Mouse (Mus musculus): Measurements from ENCODE around the gene Nup153. TPM values are rescaled to one million over a fixed set of nuclear protein-coding genes. Genes with fewer than 3 reads are reported as not detected.

Nup153 gene
- polyA plus RNA-seq, 1 experiment from 2014 or later, result 8.0 TPM

DNA sequence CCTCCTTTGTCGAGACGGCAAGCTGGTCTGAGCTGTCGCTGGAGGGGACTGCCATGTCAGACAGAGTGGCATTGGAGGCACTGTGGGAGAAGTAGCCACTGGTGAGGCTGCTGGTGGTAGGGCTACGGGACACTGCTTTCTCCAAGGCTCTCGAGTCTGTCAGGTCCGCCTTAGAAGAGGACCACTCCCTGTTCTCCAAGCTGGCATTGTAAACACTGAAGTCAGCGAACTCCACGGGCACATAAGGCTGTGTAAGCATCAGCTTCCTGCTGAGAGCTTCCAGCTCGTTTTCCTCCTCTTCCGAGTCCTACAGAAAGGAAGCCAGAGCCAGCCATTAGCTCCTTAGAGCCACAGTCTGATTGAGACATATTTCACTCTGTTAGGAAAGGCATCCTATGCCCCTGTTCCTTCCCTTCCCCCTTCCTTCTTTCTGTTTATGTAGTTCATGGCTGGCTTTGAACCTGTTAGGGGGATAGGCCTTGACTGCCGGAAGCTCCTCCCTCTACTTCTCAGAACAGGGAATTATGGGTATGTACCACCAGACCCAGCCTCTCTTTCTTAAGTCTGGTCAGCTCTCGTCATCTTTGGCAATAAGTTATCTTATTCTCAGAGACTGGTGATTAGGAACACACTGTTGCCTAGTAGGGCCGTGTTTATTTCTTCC lies 25.0 kb upstream of the Nup153 start:
- no peaks in the 10 kb centered on the region for H3K27me3 ChIP-seq (ENCODE audit: insufficient read depth, low read length)
- ATAC-seq, result no peak
- peaks cover 2% of the 10 kb centered on the region for H3K36me3 ChIP-seq (replicated peaks; ENCODE audit: insufficient read depth, low read length)
- 75% methylated on average over 13 of the region's 13 CpGs for WGBS (ENCODE audit: insufficient replicate concordance)
- no peaks in the 10 kb centered on the region for H3K4me1 ChIP-seq (ENCODE audit: insufficient read depth)
- no peak overlapping the region for H3K4me2 ChIP-seq (ENCODE audit: low read depth, low read length)
- no peaks in the 10 kb centered on the region for H3K9me3 ChIP-seq (ENCODE audit: low read length)
- H3K27ac ChIP-seq (ENCODE audit: low read depth), result no peak overlapping the region
- no peak overlapping the region for H3K9ac ChIP-seq (replicated peaks)
- no peak for DNase-seq
- TF ChIP-seq CTCF (IDR thresholded peaks at IDR 0.05; ENCODE audit: low read depth) (no peak), EP300 (IDR thresholded peaks at IDR 0.05; ENCODE audit: low read depth) (no peak)
- no peak overlapping the region for H3K4me3 ChIP-seq (ENCODE audit: low read depth, low read length)

DNA sequence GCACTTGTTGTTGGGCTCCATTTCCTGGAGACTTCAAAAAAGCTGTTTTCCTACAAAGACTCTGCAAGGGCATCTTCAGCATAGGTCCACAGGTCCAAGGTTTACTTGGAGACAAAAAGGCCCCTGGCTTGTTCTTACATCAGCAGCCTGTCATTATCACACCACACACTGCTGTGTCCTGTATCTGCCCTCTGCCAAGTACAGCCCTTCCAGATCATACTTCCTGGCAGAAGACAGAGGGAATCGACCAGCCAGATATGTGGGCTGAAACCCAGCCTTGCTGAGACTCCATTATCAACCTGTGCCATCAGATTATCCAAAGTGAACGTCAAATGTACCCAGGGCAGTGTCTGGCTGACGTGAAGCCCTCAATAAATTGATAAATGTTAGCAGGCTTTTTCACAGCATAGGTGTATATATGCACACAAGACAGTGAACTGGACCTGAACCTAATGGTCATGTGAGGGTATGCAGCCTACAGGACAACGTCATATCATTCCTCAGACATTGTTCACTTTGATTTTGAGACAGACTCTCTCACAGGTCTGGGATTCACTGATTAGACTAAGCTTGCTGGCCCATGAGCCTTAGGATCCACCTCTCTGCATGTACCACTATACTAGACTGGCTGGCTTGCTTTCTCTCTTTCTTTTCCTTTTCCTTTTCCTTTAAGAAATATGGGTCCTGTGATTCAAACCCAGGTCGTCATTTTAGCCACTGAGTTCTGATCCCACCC lies 20.6 kb upstream of the Nup153 start:
- no peak for DNase-seq
- ATAC-seq, result peak; percentile 72
- no peak overlapping the region for H3K4me3 ChIP-seq (ENCODE audit: low read depth, low read length)
- WGBS (ENCODE audit: insufficient replicate concordance), result 47% methylated on average over 5 of the region's 5 CpGs
- peaks cover 2% of the 10 kb centered on the region for H3K36me3 ChIP-seq (replicated peaks; ENCODE audit: insufficient read depth, low read length)
- no peak overlapping the region for H3K4me2 ChIP-seq (ENCODE audit: low read depth, low read length)
- H3K9me3 ChIP-seq (ENCODE audit: low read length), result no peaks in the 10 kb centered on the region
- TF ChIP-seq EP300 (IDR thresholded peaks at IDR 0.05; ENCODE audit: low read depth) (no peak), CTCF (IDR thresholded peaks at IDR 0.05; ENCODE audit: low read depth) (no peak)
- H3K9ac ChIP-seq (replicated peaks), result no peak overlapping the region
- H3K27ac ChIP-seq (ENCODE audit: low read depth), result no peak overlapping the region
- no peaks in the 10 kb centered on the region for H3K4me1 ChIP-seq (ENCODE audit: insufficient read depth)
- no peaks in the 10 kb centered on the region for H3K27me3 ChIP-seq (ENCODE audit: insufficient read depth, low read length)

DNA sequence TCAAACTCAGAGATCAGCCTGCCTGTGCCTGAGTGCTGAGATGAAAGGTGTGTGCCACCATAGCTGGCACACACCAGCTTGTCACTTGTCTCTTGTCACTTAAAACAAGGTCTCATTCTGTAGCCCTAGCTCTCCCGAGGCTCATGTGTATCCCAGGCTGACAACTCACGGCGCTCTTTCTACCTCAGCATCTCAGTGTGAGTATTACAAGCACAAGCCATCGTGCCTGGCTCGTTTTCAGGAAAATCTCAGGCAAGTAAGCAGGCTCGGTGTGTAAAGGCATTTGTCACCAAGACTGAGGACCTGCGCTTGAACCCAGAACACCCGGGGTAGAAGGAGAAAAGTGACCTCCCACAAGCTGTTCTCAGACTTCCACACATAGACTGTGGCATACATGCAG lies 16.1 kb upstream of the Nup153 start:
- 85% methylated on average over 8 of the region's 8 CpGs for WGBS (ENCODE audit: insufficient replicate concordance)
- ATAC-seq, result no peak
- TF ChIP-seq CTCF (IDR thresholded peaks at IDR 0.05; ENCODE audit: low read depth) (no peak), EP300 (IDR thresholded peaks at IDR 0.05; ENCODE audit: low read depth) (no peak)

DNA sequence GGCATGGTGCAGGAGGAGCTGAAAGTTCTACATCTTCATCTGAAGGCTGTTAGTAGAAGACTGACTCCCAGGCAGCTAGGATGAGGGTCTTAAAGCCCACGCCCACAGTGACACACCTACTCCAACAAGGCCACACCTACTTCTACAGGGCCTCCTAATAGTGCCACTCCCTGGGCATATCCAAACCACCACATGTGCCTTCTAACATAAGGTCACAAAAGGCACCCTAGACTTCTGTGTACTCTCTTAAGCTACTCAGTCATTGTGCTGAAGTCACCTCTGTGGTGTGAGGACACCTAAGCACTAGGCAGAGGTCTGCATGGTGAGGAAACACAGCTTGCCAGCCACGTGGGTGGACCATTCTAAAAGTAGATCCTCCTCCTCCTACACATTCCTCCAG lies 14.6 kb upstream of the Nup153 start:
- Histone ChIP-seq H3K27me3 (ENCODE audit: insufficient read depth, low read length) (no peaks in the 10 kb centered on the region), H3K4me1 (ENCODE audit: insufficient read depth) (no peaks in the 10 kb centered on the region; the same call in 1 of the 2 replicates), H3K4me3 (ENCODE audit: low read depth, low read length) (no peak overlapping the region), H3K9me3 (ENCODE audit: low read length) (no peaks in the 10 kb centered on the region), H3K9ac (replicated peaks) (no peak overlapping the region), H3K36me3 (replicated peaks; ENCODE audit: insufficient read depth, low read length) (no peaks in the 10 kb centered on the region), H3K27ac (ENCODE audit: low read depth) (no peak overlapping the region), H3K4me2 (ENCODE audit: low read depth, low read length) (no peak overlapping the region)
- TF ChIP-seq EP300 (IDR thresholded peaks at IDR 0.05; ENCODE audit: low read depth), result no peak
- no peak for TF ChIP-seq CTCF (IDR thresholded peaks at IDR 0.05; ENCODE audit: low read depth)
- WGBS (ENCODE audit: insufficient replicate concordance), result 56% methylated on average over 2 of the region's 2 CpGs
- peak; percentile 85 for ATAC-seq
- DNase-seq, result no peak

More for the DNA sequence above, 16.1 kb upstream of the Nup153 start:
- no peaks in the 10 kb centered on the region; the same call in 1 of the 2 replicates for H3K4me1 ChIP-seq (ENCODE audit: insufficient read depth)
- H3K27me3 ChIP-seq (ENCODE audit: insufficient read depth, low read length), result no peaks in the 10 kb centered on the region
- H3K9ac ChIP-seq (replicated peaks), result no peak overlapping the region
- no peak for DNase-seq
- no peak overlapping the region for H3K4me2 ChIP-seq (ENCODE audit: low read depth, low read length)
- H3K36me3 ChIP-seq (replicated peaks; ENCODE audit: insufficient read depth, low read length), result no peaks in the 10 kb centered on the region
- no peak overlapping the region for H3K4me3 ChIP-seq (ENCODE audit: low read depth, low read length)
- H3K27ac ChIP-seq (ENCODE audit: low read depth), result no peak overlapping the region
- H3K9me3 ChIP-seq (ENCODE audit: low read length), result no peaks in the 10 kb centered on the region

DNA sequence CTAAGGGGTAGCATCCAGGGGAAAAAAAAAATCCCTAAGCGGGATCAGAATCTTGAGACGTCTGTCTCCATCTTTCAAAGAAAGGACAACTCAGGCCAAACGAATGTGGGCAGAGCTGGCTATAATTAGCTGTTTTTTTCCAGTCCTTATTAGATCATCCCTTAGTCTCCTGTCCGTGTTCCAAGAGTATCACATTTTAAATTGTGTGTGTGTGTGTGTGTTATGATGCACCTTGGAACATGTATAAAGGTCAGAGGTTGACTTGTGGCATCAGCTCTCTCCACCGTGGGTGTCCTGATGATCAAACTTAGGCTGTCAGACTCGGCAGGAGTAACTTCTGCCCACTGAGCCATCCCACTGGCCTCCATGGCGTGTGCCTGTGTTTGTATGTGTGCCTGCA lies 11.7 kb upstream of the Nup153 start:
- Histone ChIP-seq H3K27me3 (ENCODE audit: insufficient read depth, low read length) (no peaks in the 10 kb centered on the region), H3K9me3 (ENCODE audit: low read length) (no peaks in the 10 kb centered on the region), H3K4me2 (ENCODE audit: low read depth, low read length) (no peak overlapping the region), H3K4me3 (ENCODE audit: low read depth, low read length) (no peak overlapping the region), H3K36me3 (replicated peaks; ENCODE audit: insufficient read depth, low read length) (no peaks in the 10 kb centered on the region), H3K9ac (replicated peaks) (no peak overlapping the region), H3K4me1 (ENCODE audit: insufficient read depth) (peaks cover 6% of the 10 kb centered on the region), H3K27ac (ENCODE audit: low read depth) (no peak overlapping the region)
- no peak for ATAC-seq
- 70% methylated on average over 7 of the region's 7 CpGs for WGBS (ENCODE audit: insufficient replicate concordance)
- DNase-seq, result no peak
- TF ChIP-seq EP300 (IDR thresholded peaks at IDR 0.05; ENCODE audit: low read depth), result no peak
- TF ChIP-seq CTCF (IDR thresholded peaks at IDR 0.05; ENCODE audit: low read depth), result no peak

DNA sequence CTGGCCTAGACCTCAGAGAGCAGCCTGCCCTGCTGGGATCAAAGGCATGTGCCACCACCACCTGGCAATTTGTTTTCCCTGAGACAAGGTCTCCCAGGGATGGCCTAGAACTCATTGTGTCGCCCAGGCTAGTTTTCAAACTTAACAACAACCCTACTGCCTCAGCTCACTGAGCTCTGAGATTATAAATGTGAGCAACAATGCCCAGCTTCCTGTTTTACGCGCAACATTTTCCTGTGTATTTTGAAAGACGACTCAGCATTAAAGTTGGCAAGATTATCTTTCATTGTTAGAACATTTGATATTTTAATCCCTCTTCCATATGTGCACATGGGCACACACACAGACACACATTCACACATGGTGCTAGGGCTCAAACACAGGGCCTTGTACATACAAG lies 9.7 kb upstream of the Nup153 start:
- TF ChIP-seq CTCF (IDR thresholded peaks at IDR 0.05; ENCODE audit: low read depth) (no peak), EP300 (IDR thresholded peaks at IDR 0.05; ENCODE audit: low read depth) (no peak)
- Histone ChIP-seq H3K9me3 (ENCODE audit: low read length) (no peaks in the 10 kb centered on the region), H3K27ac (ENCODE audit: low read depth) (0 out of 2 replicates have a peak overlapping the region, but pooled peaks have one; percentile 22), H3K4me3 (ENCODE audit: low read depth, low read length) (no peak overlapping the region), H3K27me3 (ENCODE audit: insufficient read depth, low read length) (no peaks in the 10 kb centered on the region), H3K36me3 (replicated peaks; ENCODE audit: insufficient read depth, low read length) (no peaks in the 10 kb centered on the region), H3K4me1 (ENCODE audit: insufficient read depth) (peaks cover 9% of the 10 kb centered on the region), H3K4me2 (ENCODE audit: low read depth, low read length) (0 out of 2 replicates have a peak overlapping the region, but pooled peaks have one; percentile 9), H3K9ac (replicated peaks) (no peak overlapping the region)
- WGBS (ENCODE audit: insufficient replicate concordance), result 43% methylated on average over 4 of the region's 4 CpGs
- no peak for DNase-seq
- no peak for ATAC-seq

Data from liver, postnatal 0 days (tissue).